Mouse (Mus musculus) cerebellum, adult 2 months (tissue): Measurements from ENCODE around the gene Ninj2. TPM values are rescaled to one million over a fixed set of nuclear protein-coding genes. Genes with fewer than 3 reads are reported as not detected.

Experiments
- DNase-seq, 2 experiments: peaks; one replicate each; pipeline ENCODE4 v3.0.0; 2021
- H3K27ac ChIP-seq: fragments of 200-500 bp; 2 replicates; pipeline ENCODE4 v1.5.1; 2012; ENCODE audit warnings: low read length, control low read depth, inconsistent platforms; ENCODE audit not compliant: insufficient read depth
- H3K27me3 ChIP-seq: fragments of 200-500 bp; 2 replicates; pipeline ENCODE4 v1.6.1; 2012; ENCODE audit warnings: inconsistent platforms, mild to moderate bottlenecking, low read length, moderate library complexity; ENCODE audit not compliant: control insufficient read depth, insufficient read depth
- H3K4me1 ChIP-seq: fragments of 200-500 bp; 2 replicates; pipeline ENCODE4 v1.6.1; 2011; ENCODE audit warnings: low read length; ENCODE audit not compliant: control insufficient read depth, insufficient read depth
- H3K4me3 ChIP-seq: fragments of 200-500 bp; replicated peaks from 2 replicates; pipeline ENCODE3; 2011; ENCODE audit warnings: mild to moderate bottlenecking, low read depth, low read length, control low read depth; ENCODE audit not compliant: insufficient read depth
- CTCF ChIP-seq: fragments of 200-500 bp; IDR thresholded peaks from 2 replicates; pipeline ENCODE4 v1.5.1; 2011; ENCODE audit warnings: low read depth, mild to moderate bottlenecking, control low read depth, low read length, moderate library complexity, borderline replicate concordance; ENCODE audit not compliant: insufficient read depth
- POLR2A ChIP-seq: fragments of 200-500 bp; IDR thresholded peaks from 2 replicates; pipeline ENCODE4 v1.6.1; 2011; ENCODE audit warnings: low read length, control low read depth, borderline replicate concordance; ENCODE audit not compliant: insufficient read depth
- WGBS: fragments of 180-500 bp; shearing (Covaris S2); methylation state at CpG from one replicate; pipeline ENCODE4 v1.1.7; 2018; 5-methylcytosine and 5-hydroxymethylcytosine counted together
- polyA plus RNA-seq: library from polyadenylated mRNA; depleted of rRNA; stranded (reverse); fragments of >200 nt; gene quantifications from 2 replicates; pipeline ENCODE4 v1.2.3, GENCODE M21; 2012

Ninj2 gene
- polyA plus RNA-seq, 1 experiment = 11.7 TPM

GRCm38 (mm10) chr6:120201956-120202355, 108.8 kb downstream of the Ninj2 start:
- Histone ChIP-seq H3K27ac (no peak overlapping the region), H3K4me1 (no peaks in the 10 kb centered on the region), H3K27me3 (no peaks in the 10 kb centered on the region), H3K4me3 (no peak overlapping the region)
- 30% methylated on average over 6 of the region's 6 CpGs for WGBS
- no peak for TF ChIP-seq CTCF
- no peak for TF ChIP-seq POLR2A
- no peak for DNase-seq

GRCm38 (mm10) chr6:120202406-120202805, 109.3 kb downstream of the Ninj2 start:
- DNase-seq = no peak
- Histone ChIP-seq H3K4me3 (no peak overlapping the region), H3K4me1 (no peaks in the 10 kb centered on the region), H3K27me3 (no peaks in the 10 kb centered on the region), H3K27ac (no peak overlapping the region)
- no peak for TF ChIP-seq POLR2A
- TF ChIP-seq CTCF = no peak
- WGBS = 37% methylated on average over 8 of the region's 8 CpGs

- no peak for TF ChIP-seq CTCF
- TF ChIP-seq POLR2A = no peak
- Histone ChIP-seq H3K27ac (no peak overlapping the region), H3K4me1 (no peaks in the 10 kb centered on the region), H3K27me3 (no peaks in the 10 kb centered on the region), H3K4me3 (no peak overlapping the region)
- no peak for DNase-seq
- WGBS = 88% methylated on average over 5 of the region's 5 CpGs
Observed at GRCm38 (mm10) chr6:120206586-120206985, 113.4 kb downstream of the Ninj2 start.

- Histone ChIP-seq H3K27me3 (no peaks in the 10 kb centered on the region), H3K27ac (no peak overlapping the region), H3K4me3 (no peak overlapping the region), H3K4me1 (no peaks in the 10 kb centered on the region)
- no peak for TF ChIP-seq CTCF
- TF ChIP-seq POLR2A = no peak
- WGBS = 77% methylated on average over 6 of the region's 6 CpGs
- no peak for DNase-seq
Observed at GRCm38 (mm10) chr6:120211536-120211935, 118.4 kb downstream of the Ninj2 start.

GRCm38 (mm10) chr6:120216702-120217101, 123.6 kb downstream of the Ninj2 start:
- Histone ChIP-seq H3K4me1 (no peaks in the 10 kb centered on the region), H3K4me3 (no peak overlapping the region), H3K27ac (no peak overlapping the region), H3K27me3 (no peaks in the 10 kb centered on the region)
- no peak for DNase-seq
- WGBS = 88% methylated on average over 1 of the region's 1 CpGs
- TF ChIP-seq POLR2A (no peak), CTCF (no peak)

- no peaks in the 10 kb centered on the region for H3K4me1 ChIP-seq
- no peak overlapping the region for H3K27ac ChIP-seq
- DNase-seq = no peak
- WGBS = 84% methylated on average over 2 of the region's 2 CpGs
- no peaks in the 10 kb centered on the region for H3K27me3 ChIP-seq
- no peak overlapping the region for H3K4me3 ChIP-seq
- no peak for TF ChIP-seq CTCF
- no peak for TF ChIP-seq POLR2A
Observed at GRCm38 (mm10) chr6:120219281-120219680, 126.1 kb downstream of the Ninj2 start.

GRCm38 (mm10) chr6:120222669-120223068, 129.5 kb downstream of the Ninj2 start:
- no peak overlapping the region for H3K4me3 ChIP-seq
- no peaks in the 10 kb centered on the region for H3K27me3 ChIP-seq
- WGBS = 32% methylated on average over 6 of the region's 6 CpGs
- no peaks in the 10 kb centered on the region for H3K4me1 ChIP-seq
- DNase-seq = peak; percentile 29 to 45
- no peak overlapping the region for H3K27ac ChIP-seq
- peak; percentile 49; the same call in 1 of the 2 replicates for TF ChIP-seq CTCF
- no peak for TF ChIP-seq POLR2A

- WGBS = 30% methylated on average over 6 of the region's 6 CpGs
- DNase-seq = no peak
- no peaks in the 10 kb centered on the region for H3K4me1 ChIP-seq
Observed at GRCm38 (mm10) chr6:120225355-120225754, 132.2 kb downstream of the Ninj2 start.

More at GRCm38 (mm10) chr6:120225355-120225754, 132.2 kb downstream of the Ninj2 start:
- no peak overlapping the region for H3K27ac ChIP-seq
- no peak for TF ChIP-seq POLR2A
- no peak for TF ChIP-seq CTCF
- no peaks in the 10 kb centered on the region for H3K27me3 ChIP-seq
- no peak overlapping the region for H3K4me3 ChIP-seq
